Mouse (Mus musculus) small intestine, adult 2 months (tissue): Measurements from ENCODE around the gene Cd47. TPM values are rescaled to one million over a fixed set of nuclear protein-coding genes. Genes with fewer than 3 reads are reported as not detected.

ENCODE experiments used
- H3K27ac ChIP-seq: fragments of 200-500 bp; 2 replicates; pipeline ENCODE4 v1.5.1; 2012; ENCODE audit warnings: low read depth, low read length, control low read depth, inconsistent platforms; ENCODE audit not compliant: insufficient read depth
- H3K27me3 ChIP-seq: fragments of 200-500 bp; 2 replicates; pipeline ENCODE4 v1.6.1; 2012; ENCODE audit warnings: mild to moderate bottlenecking, moderate library complexity, low read length, inconsistent platforms; ENCODE audit not compliant: control insufficient read depth, insufficient read depth
- H3K36me3 ChIP-seq: fragments of 200-500 bp; 2 replicates; pipeline ENCODE4 v1.6.1; 2012; ENCODE audit warnings: mild to moderate bottlenecking, low read length, control low read depth, inconsistent platforms; ENCODE audit not compliant: control insufficient read depth, insufficient read depth
- H3K4me1 ChIP-seq: fragments of 200-500 bp; 2 replicates; pipeline ENCODE4 v1.6.1; 2012; ENCODE audit warnings: low read length, inconsistent platforms, mixed read lengths; ENCODE audit not compliant: control insufficient read depth, insufficient read depth, insufficient read length
- H3K4me3 ChIP-seq: fragments of 200-500 bp; 2 replicates; pipeline ENCODE4 v1.5.1; 2012; ENCODE audit warnings: low read depth, mild to moderate bottlenecking, control low read depth, inconsistent platforms, low read length, moderate library complexity
- CTCF ChIP-seq: fragments of 200-500 bp; IDR thresholded peaks from 2 replicates; pipeline ENCODE4 v1.5.1; 2012; ENCODE audit warnings: low read depth, mild to moderate bottlenecking, control low read depth, inconsistent platforms, low read length, moderate library complexity, mixed read lengths; ENCODE audit not compliant: insufficient replicate concordance, insufficient read length; ENCODE audit errors: extremely low read depth
- POLR2A ChIP-seq: fragments of 200-500 bp; IDR thresholded peaks from 2 replicates; pipeline ENCODE4 v1.6.1; 2012; ENCODE audit warnings: low read depth, mild to moderate bottlenecking, control low read depth, inconsistent platforms, low read length, moderate library complexity
- WGBS: fragments of 180-500 bp; shearing (Covaris S2); methylation state at CpG from one replicate; pipeline ENCODE4 v1.1.7; 2018; 5-methylcytosine and 5-hydroxymethylcytosine counted together
- polyA plus RNA-seq: library from polyadenylated mRNA; depleted of rRNA; stranded (reverse); fragments of >200 nt; gene quantifications from 2 replicates; pipeline ENCODE4 v1.2.3, GENCODE M21; 2012

Gene Cd47
- polyA plus RNA-seq, 1 experiment = 56.8 TPM

- WGBS = 69% methylated on average over 2 of the region's 2 CpGs
- Histone ChIP-seq H3K4me1 (no peaks in the 10 kb centered on the region), H3K4me3 (no peak overlapping the region), H3K27me3 (no peaks in the 10 kb centered on the region), H3K27ac (no peak overlapping the region), H3K36me3 (peaks cover 20% of the 10 kb centered on the region)
- TF ChIP-seq CTCF = no peak
These were observed 106.6 kb downstream of the Cd47 start for GRCm38 (mm10) chr16:49906940-49907339.

- no peak for TF ChIP-seq CTCF
- no peak for TF ChIP-seq POLR2A
- Histone ChIP-seq H3K27me3 (no peaks in the 10 kb centered on the region), H3K36me3 (peaks cover 21% of the 10 kb centered on the region), H3K4me1 (no peaks in the 10 kb centered on the region), H3K27ac (no peak overlapping the region), H3K4me3 (no peak overlapping the region)
- WGBS = 31% methylated on average over 4 of the region's 4 CpGs
These were observed 107.0 kb downstream of the Cd47 start for GRCm38 (mm10) chr16:49907356-49907755.

GRCm38 (mm10) chr16:49909536-49909935 is 109.2 kb downstream of the Cd47 start:
- no peaks in the 10 kb centered on the region for H3K27me3 ChIP-seq
- peaks cover 16% of the 10 kb centered on the region for H3K36me3 ChIP-seq
- no peak overlapping the region for H3K4me3 ChIP-seq
- H3K27ac ChIP-seq = no peak overlapping the region
- TF ChIP-seq POLR2A = no peak
- TF ChIP-seq CTCF = no peak
- 85% methylated on average over 8 of the region's 8 CpGs for WGBS
- no peaks in the 10 kb centered on the region for H3K4me1 ChIP-seq

GRCm38 (mm10) chr16:49914094-49914493 is 113.8 kb downstream of the Cd47 start:
- Histone ChIP-seq H3K36me3 (peaks cover 11% of the 10 kb centered on the region), H3K27me3 (no peaks in the 10 kb centered on the region), H3K4me3 (no peak overlapping the region), H3K4me1 (no peaks in the 10 kb centered on the region), H3K27ac (no peak overlapping the region)
- WGBS = 79% methylated on average over 2 of the region's 2 CpGs
- no peak for TF ChIP-seq POLR2A
- TF ChIP-seq CTCF = no peak

DNA sequence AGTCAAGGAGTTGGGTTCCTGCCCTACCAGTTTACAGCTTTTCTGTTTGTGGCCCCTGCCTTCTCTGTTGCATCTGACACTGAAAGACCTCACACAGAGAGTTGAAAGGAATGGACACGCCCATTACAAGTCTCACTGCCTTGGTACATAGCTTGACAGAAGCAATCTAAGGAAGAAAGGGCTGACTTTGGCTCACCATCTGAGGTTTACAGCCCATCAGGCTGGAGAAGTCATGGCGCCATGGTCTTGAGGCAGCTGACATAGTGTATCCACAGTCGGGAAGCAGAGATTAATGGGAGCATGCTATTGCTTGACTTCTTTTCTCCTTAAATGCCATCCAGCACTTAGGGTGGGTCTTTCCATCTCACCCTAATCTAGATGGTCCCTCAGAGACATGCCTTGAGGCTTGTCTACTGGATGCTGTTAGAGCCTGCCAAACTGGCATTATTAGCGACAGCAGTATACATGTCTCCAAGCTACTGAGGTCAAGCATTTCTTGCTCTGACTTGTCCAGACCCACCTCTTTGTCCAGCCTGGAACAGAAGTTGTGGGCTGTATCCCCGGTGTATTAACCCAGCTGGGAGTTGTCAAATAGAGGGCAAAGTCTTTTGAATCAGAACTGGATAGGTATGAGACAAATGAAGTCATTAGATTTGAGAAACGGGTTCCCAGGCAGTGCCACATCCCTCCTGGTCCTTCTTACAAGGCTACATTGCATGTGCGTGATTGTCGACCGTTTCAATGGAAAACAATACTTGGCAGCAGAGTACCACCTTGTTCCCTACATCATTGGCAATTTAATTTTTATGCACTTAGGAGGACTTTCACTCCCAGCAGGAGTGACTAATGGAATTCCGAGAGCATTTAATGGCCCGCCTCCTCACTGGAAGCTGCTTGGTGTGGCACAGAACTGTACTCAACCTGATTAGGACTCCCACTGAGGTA is 115.5 kb downstream of the Cd47 start:
- no peak for TF ChIP-seq CTCF
- TF ChIP-seq POLR2A = no peak
- Histone ChIP-seq H3K27me3 (no peaks in the 10 kb centered on the region), H3K36me3 (peaks cover 9% of the 10 kb centered on the region), H3K4me1 (no peaks in the 10 kb centered on the region), H3K27ac (no peak overlapping the region), H3K4me3 (no peak overlapping the region)
- 91% methylated on average over 11 of the region's 11 CpGs for WGBS

- no peak overlapping the region for H3K4me3 ChIP-seq
- no peaks in the 10 kb centered on the region for H3K36me3 ChIP-seq
- no peak overlapping the region for H3K27ac ChIP-seq
- WGBS = 92% methylated on average over 10 of the region's 10 CpGs
- peaks cover 5% of the 10 kb centered on the region; the same call in 1 of the 2 replicates for H3K4me1 ChIP-seq
- no peaks in the 10 kb centered on the region for H3K27me3 ChIP-seq
- no peak for TF ChIP-seq CTCF
- TF ChIP-seq POLR2A = no peak
These were observed 119.9 kb downstream of the Cd47 start for GRCm38 (mm10) chr16:49920191-49920590.

DNA sequence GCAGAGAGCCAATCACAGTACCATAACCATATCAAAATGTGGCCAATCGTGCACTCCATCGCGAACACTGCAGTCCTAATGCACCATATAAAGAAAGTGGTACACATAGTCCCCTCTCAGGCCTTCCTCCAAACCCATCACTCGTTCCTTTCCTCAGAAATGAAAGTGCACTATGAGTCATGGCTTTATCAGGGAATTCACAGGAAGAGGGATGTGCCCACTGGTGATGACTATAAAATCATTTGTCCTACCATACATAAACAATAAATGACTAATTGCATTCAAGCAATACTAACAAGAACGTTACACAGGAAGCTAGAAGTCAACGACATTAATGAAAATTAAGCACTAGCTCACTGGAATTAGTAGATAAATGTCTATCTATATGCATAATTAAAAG is 121.3 kb downstream of the Cd47 start:
- no peak overlapping the region for H3K27ac ChIP-seq
- no peaks in the 10 kb centered on the region for H3K27me3 ChIP-seq
- 54% methylated on average over 6 of the region's 6 CpGs for WGBS
- no peak for TF ChIP-seq POLR2A
- TF ChIP-seq CTCF = no peak
- H3K36me3 ChIP-seq = no peaks in the 10 kb centered on the region
- H3K4me3 ChIP-seq = no peak overlapping the region
- H3K4me1 ChIP-seq = peaks cover 5% of the 10 kb centered on the region; the same call in 1 of the 2 replicates

- Histone ChIP-seq H3K4me3 (no peak overlapping the region), H3K27ac (no peak overlapping the region), H3K4me1 (peaks cover 5% of the 10 kb centered on the region; the same call in 1 of the 2 replicates), H3K27me3 (no peaks in the 10 kb centered on the region), H3K36me3 (no peaks in the 10 kb centered on the region)
- no peak for TF ChIP-seq POLR2A
- no peak for TF ChIP-seq CTCF
- 76% methylated on average over 11 of the region's 11 CpGs for WGBS
These were observed 121.8 kb downstream of the Cd47 start for GRCm38 (mm10) chr16:49922098-49922497.
